8 mouse cellular contexts compared by ENCODE assay signal in genomic region chr2:166780980-166781578, GRCm38 (mm10). TPM values are rescaled to one million over a fixed set of nuclear protein-coding genes. Genes with fewer than 3 reads are reported as not detected.
DNase-seq lines count a peak whose midpoint lies in the region; ATAC-seq and TF ChIP-seq lines count a peak whose summit lies in the region.
"Had no signal": no experiment of that assay in that cellular context is flagged by ENCODE, and none has a peak within 500 bp of the region (broad histone marks: within the 10 kb centered on the region; RNA-seq: fewer than 3 reads in every experiment).

No protein-coding gene starts in this region.

- intact Hi-C loops in heart, postnatal 25 days (cut with DNase I): loop anchor here (1.0 kb wide), 1 partner anchor 189 kb away; no protein-coding TSS in a partner anchor

- peaks cover 5% of the 10 kb centered on the region; the same call in 1 of the 2 replicates for H3K4me1 ChIP-seq in forebrain, embryonic 11.5 days (replicated peaks; ENCODE audit: control insufficient read depth, insufficient read depth, low read length)

- H3K4me3 ChIP-seq in forebrain, embryonic 11.5 days (ENCODE audit: low read depth, low read length): no peak overlapping the region
- H3K4me3 ChIP-seq: lung, embryonic 15.5 days had no signal

- WGBS in forebrain, embryonic 11.5 days: 11% methylated on average over 9 of the region's 9 CpGs

- TF ChIP-seq POLR2A in brain, embryonic 14.5 days (IDR thresholded peaks at IDR 0.05; ENCODE audit: borderline replicate concordance, extremely low read depth, insufficient read depth, insufficient read length, poor library complexity, severe bottlenecking): no peak

- no peaks in the 10 kb centered on the region for H3K27me3 ChIP-seq in forebrain, embryonic 11.5 days (ENCODE audit: control insufficient read depth, insufficient read depth, low read length)
- H3K27me3 ChIP-seq: lung, embryonic 15.5 days had no signal

- no peak overlapping the region for H3K4me2 ChIP-seq in forebrain, embryonic 11.5 days (ENCODE audit: low read depth, low read length, severe bottlenecking)
- H3K4me2 ChIP-seq: lung, embryonic 15.5 days had no signal

- peak; percentile 36; the same call in 1 of the 2 replicates for ATAC-seq in forebrain, embryonic 11.5 days (replicated peaks; ENCODE audit: low FRiP score)
- peak; percentile 50 for ATAC-seq in megakaryocyte-erythroid progenitor cell, adult 5-6 weeks (replicated peaks; ENCODE audit: low FRiP score, low TSS enrichment, poor library complexity, severe bottlenecking)

- peak; percentile 95 for TF ChIP-seq CTCF in brain, embryonic 14.5 days (IDR thresholded peaks at IDR 0.05; ENCODE audit: borderline replicate concordance, extremely low read depth, insufficient read depth, insufficient read length)

- no peaks in the 10 kb centered on the region for H3K36me3 ChIP-seq in forebrain, embryonic 11.5 days (ENCODE audit: control insufficient read depth, insufficient read depth, low read length)
- H3K36me3 ChIP-seq: lung, embryonic 15.5 days had no signal

- no peak overlapping the region for H3K27ac ChIP-seq in forebrain, embryonic 11.5 days (ENCODE audit: low read depth, low read length)
- H3K27ac ChIP-seq: lung, embryonic 15.5 days had no signal

- H3K9ac ChIP-seq in forebrain, embryonic 11.5 days (ENCODE audit: low read length): no peak overlapping the region
- H3K9ac ChIP-seq: lung, embryonic 15.5 days had no signal

- DNase-seq in Muller cell, postnatal 12 days (ENCODE audit: inconsistent ontology term): peak; percentile 36
- peak; percentile 73 for DNase-seq in brain, embryonic 14.5 days (ENCODE audit: low read depth)
- peak; percentile 86 for DNase-seq in forebrain, embryonic 11.5 days (ENCODE audit: low spot score)
- peak; percentile 27 for DNase-seq in heart, postnatal 25 days (ENCODE audit: low spot score)
- DNase-seq in layer of hippocampus, postnatal 36 days: peak; percentile 68 to 73
- DNase-seq in spleen, adult 18-20 months: peak; percentile 60 to 81

- no peaks in the 10 kb centered on the region for H3K9me3 ChIP-seq in forebrain, embryonic 11.5 days (ENCODE audit: control insufficient read depth, low read length)
- H3K9me3 ChIP-seq: lung, embryonic 15.5 days had no signal

RNA-seq across cellular contexts. Expression of gene Trp53rkb, which starts 11.3 kb away (rescaled TPM):
- polyA plus RNA-seq in brain, embryonic 14.5 days (2012; rRNA removed): 10.1 and 12.5 TPM in 2 replicates
- polyA plus RNA-seq in forebrain, embryonic 11.5 days (2014; fragmentation: Nextera tagmentation; extraction: Ambion mirVana): 11.4 and 12.0 TPM in 2 replicates
- total RNA-seq in heart, postnatal 25 days (2021): 1 to 10 TPM; 2.3 to 3.7 TPM
- 1 to 10 TPM; 4.5 to 5.5 TPM for total RNA-seq in layer of hippocampus, postnatal 36 days (2021)
- 1.6 and 5.0 TPM in 2 replicates for total RNA-seq in megakaryocyte-erythroid progenitor cell, adult 5-6 weeks (2014; fragmentation: Nextera tagmentation)
- total RNA-seq in megakaryocyte-erythroid progenitor cell, adult 5-6 weeks (2017): 2.4 and 3.1 TPM in 2 replicates

RNA-seq across cellular contexts. Expression of gene Arfgef2, which starts 24.3 kb away (rescaled TPM):
- 7.6 and 11.4 TPM in 2 replicates for polyA plus RNA-seq in brain, embryonic 14.5 days (2012; rRNA removed)
- polyA plus RNA-seq in forebrain, embryonic 11.5 days (2014; fragmentation: Nextera tagmentation; extraction: Ambion mirVana): 5.2 and 6.1 TPM in 2 replicates
- total RNA-seq in heart, postnatal 25 days (2021): 10 to 100 TPM; 42.6 to 43.8 TPM
- 10 to 100 TPM; 46.0 to 49.1 TPM for total RNA-seq in layer of hippocampus, postnatal 36 days (2021)
- total RNA-seq in megakaryocyte-erythroid progenitor cell, adult 5-6 weeks (2014; fragmentation: Nextera tagmentation): 21.0 and 31.0 TPM in 2 replicates
- total RNA-seq in megakaryocyte-erythroid progenitor cell, adult 5-6 weeks (2017): 20.2 and 22.7 TPM in 2 replicates

Comparison
In these comparisons a context has a peak if more than half of its experiments do, and no peak if none do; other contexts are left out.
1. DNase-seq: peak in every context shown above with its lines; median percentile 86 in forebrain, embryonic 11.5 days; 73 in brain, embryonic 14.5 days; 70 in layer of hippocampus, postnatal 36 days; 70 in spleen, adult 18-20 months; 36 in Muller cell, postnatal 12 days; 27 in heart, postnatal 25 days.